Mouse (Mus musculus) thymus, adult 2 months (tissue): ENCODE data around the gene Anapc7. TPM values are rescaled to one million over a fixed set of nuclear protein-coding genes. Genes with fewer than 3 reads are reported as not detected.

ENCODE experiments used
- DNase-seq: peaks from one replicate; pipeline ENCODE4 v3.0.0; 2021
- H3K27ac ChIP-seq: fragments of 200-500 bp; 2 replicates; pipeline ENCODE4 v1.5.1; 2012; ENCODE audit warnings: low read length, control low read depth; ENCODE audit not compliant: control insufficient read depth, insufficient read depth
- H3K27me3 ChIP-seq: fragments of 200-500 bp; 2 replicates; pipeline ENCODE4 v1.6.1; 2012; ENCODE audit warnings: mild to moderate bottlenecking, low read length, moderate library complexity, mixed read lengths; ENCODE audit not compliant: control insufficient read depth, insufficient read depth
- H3K36me3 ChIP-seq: fragments of 200-500 bp; 2 replicates; pipeline ENCODE4 v1.6.1; 2012; ENCODE audit warnings: mild to moderate bottlenecking, low read length, moderate library complexity; ENCODE audit not compliant: control insufficient read depth, insufficient read depth
- H3K4me1 ChIP-seq: fragments of 200-500 bp; replicated peaks from 2 replicates; pipeline ENCODE4 v1.6.1; 2012; ENCODE audit warnings: low read length; ENCODE audit not compliant: control insufficient read depth, insufficient read depth
- H3K4me3 ChIP-seq: fragments of 200-500 bp; 2 replicates; pipeline ENCODE4 v1.5.1; 2012; ENCODE audit warnings: mild to moderate bottlenecking, low read length, control low read depth, moderate library complexity; ENCODE audit not compliant: control insufficient read depth, insufficient read depth
- CTCF ChIP-seq: fragments of 200-500 bp; IDR thresholded peaks from 2 replicates; pipeline ENCODE4 v1.5.1; 2012; ENCODE audit warnings: mild to moderate bottlenecking, control low read depth, low read length, moderate library complexity, borderline replicate concordance; ENCODE audit not compliant: control insufficient read depth, poor library complexity, insufficient read depth; ENCODE audit errors: extremely low read depth
- POLR2A ChIP-seq: fragments of 200-500 bp; IDR thresholded peaks from 2 replicates; pipeline ENCODE4 v1.6.1; 2012; ENCODE audit warnings: mild to moderate bottlenecking, low read length, control low read depth, moderate library complexity; ENCODE audit not compliant: control insufficient read depth, poor library complexity, insufficient read depth; ENCODE audit errors: extremely low read depth
- WGBS: fragments of 180-500 bp; shearing (Covaris S2); methylation state at CpG from one replicate; pipeline ENCODE4 v1.1.7; 2018; 5-methylcytosine and 5-hydroxymethylcytosine counted together
- polyA plus RNA-seq: library from polyadenylated mRNA; depleted of rRNA; stranded (reverse); fragments of >200 nt; gene quantifications from 2 replicates; pipeline ENCODE4 v1.2.3, GENCODE M21; 2012

Gene Anapc7
- polyA plus RNA-seq, 1 experiment, result 39.9 TPM

- TF ChIP-seq CTCF (no peak), POLR2A (no peak)
- no peak for DNase-seq
- WGBS, result 95% methylated on average over 8 of the region's 8 CpGs
- Histone ChIP-seq H3K36me3 (peaks cover 16% of the 10 kb centered on the region), H3K4me1 (no peaks in the 10 kb centered on the region), H3K4me3 (no peak overlapping the region), H3K27ac (no peak overlapping the region), H3K27me3 (no peaks in the 10 kb centered on the region)
Measured at GRCm38 (mm10) chr5:122447857-122448256, 26.4 kb downstream of the Anapc7 start.

- no peak overlapping the region for H3K27ac ChIP-seq
- DNase-seq, result no peak
- no peak overlapping the region for H3K4me3 ChIP-seq
- TF ChIP-seq CTCF (no peak), POLR2A (no peak)
- WGBS, result 92% methylated on average over 5 of the region's 5 CpGs
- H3K4me1 ChIP-seq, result no peaks in the 10 kb centered on the region
- no peaks in the 10 kb centered on the region for H3K27me3 ChIP-seq
- H3K36me3 ChIP-seq, result peaks cover 14% of the 10 kb centered on the region
Measured at GRCm38 (mm10) chr5:122448869-122449268, 27.4 kb downstream of the Anapc7 start.

- DNase-seq, result no peak
- Histone ChIP-seq H3K36me3 (peaks cover 13% of the 10 kb centered on the region), H3K27me3 (no peaks in the 10 kb centered on the region), H3K27ac (no peak overlapping the region), H3K4me3 (no peak overlapping the region), H3K4me1 (no peaks in the 10 kb centered on the region)
- 93% methylated on average over 7 of the region's 7 CpGs for WGBS
- no peak for TF ChIP-seq CTCF
- no peak for TF ChIP-seq POLR2A
Measured at GRCm38 (mm10) chr5:122449946-122450345, 28.5 kb downstream of the Anapc7 start.

- H3K4me3 ChIP-seq, result no peak overlapping the region
- H3K27ac ChIP-seq, result no peak overlapping the region
- no peak for DNase-seq
- no peaks in the 10 kb centered on the region for H3K4me1 ChIP-seq
- TF ChIP-seq CTCF (no peak), POLR2A (no peak)
- no peaks in the 10 kb centered on the region for H3K27me3 ChIP-seq
- peaks cover 22% of the 10 kb centered on the region for H3K36me3 ChIP-seq
- 91% methylated on average over 5 of the region's 5 CpGs for whole genome bisulfite sequencing
Measured at GRCm38 (mm10) chr5:122450913-122451317, 29.4 kb downstream of the Anapc7 start.

- Histone ChIP-seq H3K4me3 (no peak overlapping the region), H3K36me3 (peaks cover 25% of the 10 kb centered on the region), H3K27me3 (no peaks in the 10 kb centered on the region), H3K4me1 (no peaks in the 10 kb centered on the region), H3K27ac (no peak overlapping the region)
- DNase-seq, result no peak
- no peak for TF ChIP-seq CTCF
- no peak for TF ChIP-seq POLR2A
- WGBS, result 92% methylated on average over 5 of the region's 5 CpGs
Measured at GRCm38 (mm10) chr5:122451324-122451723, 29.8 kb downstream of the Anapc7 start.

- no peak overlapping the region for H3K4me3 ChIP-seq
- peaks cover 29% of the 10 kb centered on the region for H3K36me3 ChIP-seq
- DNase-seq, result no peak
- H3K27me3 ChIP-seq, result no peaks in the 10 kb centered on the region
- no peaks in the 10 kb centered on the region for H3K4me1 ChIP-seq
- no peak overlapping the region for H3K27ac ChIP-seq
- whole genome bisulfite sequencing, result 93% methylated on average over 7 of the region's 7 CpGs
- TF ChIP-seq POLR2A, result no peak
- TF ChIP-seq CTCF, result no peak
Measured at GRCm38 (mm10) chr5:122452194-122452593, 30.7 kb downstream of the Anapc7 start.

- no peak overlapping the region for H3K27ac ChIP-seq
- 97% methylated on average over 6 of the region's 6 CpGs for WGBS
- H3K27me3 ChIP-seq, result no peaks in the 10 kb centered on the region
- no peak for DNase-seq
- TF ChIP-seq CTCF, result no peak
- TF ChIP-seq POLR2A, result no peak
- H3K36me3 ChIP-seq, result peaks cover 39% of the 10 kb centered on the region
- no peaks in the 10 kb centered on the region for H3K4me1 ChIP-seq
- no peak overlapping the region for H3K4me3 ChIP-seq
Measured at GRCm38 (mm10) chr5:122453188-122453587, 31.7 kb downstream of the Anapc7 start.
